Mouse (Mus musculus): Measurements from ENCODE around the gene AC124108.1.

GRCm38 (mm10) chr1:132237585-132238159 lies 46.4 kb downstream of the AC124108.1 start:
- TF ChIP-seq CTCF (IDR thresholded peaks at IDR 0.05; ENCODE audit: low read depth, low read length): peak; percentile 75
- no peak for TF ChIP-seq POLR2A (IDR thresholded peaks at IDR 0.05; ENCODE audit: extremely low read depth, insufficient read depth, low read length)

All from liver, adult 2 months (tissue).